Mouse (Mus musculus): ENCODE results near the gene Psmd1. TPM values are rescaled to one million over a fixed set of nuclear protein-coding genes. Genes with fewer than 3 reads are reported as not detected.
A peak's percentile ranks its signal among the peaks of the same experiment; 100 is the strongest.
"Not testable (repeated sequence)": the region's sequence is repeated elsewhere in the genome, so short reads cannot be mapped to it uniquely, and the experiment has no call there.

Psmd1 gene
- total RNA-seq (2014; rRNA removed) (81.6 and 85.1 TPM in 2 replicates), polyA plus RNA-seq (2012; rRNA removed) (57.3 and 61.3 TPM in 2 replicates)

DNA sequence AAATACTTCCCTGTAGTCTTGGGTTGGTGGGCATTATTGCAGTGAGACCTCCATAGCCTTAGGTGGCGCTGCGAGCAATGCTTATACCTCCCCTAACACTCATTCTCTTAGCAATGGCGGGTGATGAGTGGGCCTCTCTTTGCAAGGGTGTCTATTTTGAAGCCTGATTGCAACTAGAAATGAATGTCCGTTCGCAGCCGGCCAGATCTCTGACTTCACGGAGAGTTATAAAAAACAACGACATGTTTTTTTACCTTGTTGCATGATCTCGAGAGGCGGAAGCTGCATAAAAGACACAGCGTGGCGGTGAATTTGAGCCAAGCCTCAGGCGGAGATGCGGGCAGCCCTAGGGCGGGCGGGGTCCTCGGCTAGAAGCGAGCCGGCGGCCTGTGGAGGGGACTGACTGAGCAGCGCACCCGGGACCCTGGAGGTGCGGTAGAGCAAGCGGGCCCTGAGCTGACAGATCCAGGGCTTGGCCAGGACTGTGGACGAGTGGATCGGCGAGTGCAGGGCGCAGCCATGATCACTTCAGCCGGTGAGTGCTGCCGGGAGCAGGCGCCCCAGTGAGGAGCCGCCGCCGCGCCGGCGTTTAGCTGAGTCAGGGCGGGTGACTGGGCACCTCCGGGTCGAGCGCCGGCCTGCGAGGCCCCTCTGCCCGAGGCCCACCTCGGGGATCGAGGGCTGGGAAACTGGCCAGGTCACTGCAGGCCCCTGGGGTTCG lies at the start of gene Psmd1:
TSS of gene Psmd1 (plus strand) at position 117 of the 721 bp plus-strand sequence.
- Histone ChIP-seq H3K9ac (ENCODE audit: low read depth, low read length) (peak within 1 kb of the TSS; percentile 85), H3K27me3 (ENCODE audit: control insufficient read depth, insufficient read depth, low read length) (no peaks in the 10 kb centered on the region), H3K27ac (replicated peaks; ENCODE audit: insufficient read depth, low read depth, low read length) (peak within 1 kb of the TSS; percentile 91), H3K4me3 (ENCODE audit: insufficient read depth, low read depth, low read length) (peak within 1 kb of the TSS; percentile 84), H3K36me3 (ENCODE audit: control insufficient read depth, insufficient read depth, low read length) (peaks cover 3% of the 10 kb centered on the region; the same call in 1 of the 2 replicates), H3K4me1 (ENCODE audit: control insufficient read depth, insufficient read depth, low read length) (peaks cover 20% of the 10 kb centered on the region), H3K79me2 (ENCODE audit: control insufficient read depth, insufficient read depth, low read length) (peaks cover 22% of the 10 kb centered on the region)
- under 1% methylated on average over 47 of the region's 47 CpGs for WGBS
- peak; percentile 82 for DNase-seq (ENCODE audit: extremely low read depth, low read depth, low spot score)
- peak; percentile 70 for TF ChIP-seq CTCF (IDR thresholded peaks at IDR 0.05; ENCODE audit: low read depth, low read length)
- TF ChIP-seq POLR2A (IDR thresholded peaks at IDR 0.05; ENCODE audit: extremely low read depth, insufficient read depth, low read length): 0 out of 2 replicates have a peak, but pooled peaks have one; percentile 57

DNA sequence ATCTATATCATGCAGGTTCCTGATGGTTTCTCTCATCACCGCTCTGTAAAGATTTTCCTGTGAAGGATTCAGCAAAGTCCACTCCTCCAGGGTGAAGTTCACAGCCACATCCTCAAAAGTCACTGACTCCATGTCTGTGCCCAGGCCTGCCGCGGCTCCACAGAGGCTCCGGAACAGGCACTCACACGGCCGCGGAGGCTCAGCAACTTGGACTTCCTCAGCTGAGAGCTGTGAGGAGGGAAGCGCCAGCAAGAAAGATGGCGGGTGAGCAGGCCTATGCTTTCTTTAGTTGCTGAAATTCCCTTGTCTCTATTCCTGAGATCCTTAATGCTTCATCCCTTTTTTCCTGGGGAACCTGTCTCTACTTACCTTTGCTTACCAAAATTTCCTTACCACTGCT lies 48.4 kb upstream of the Psmd1 start:
- 95% methylated on average over 9 of the region's 9 CpGs for whole genome bisulfite sequencing

DNA sequence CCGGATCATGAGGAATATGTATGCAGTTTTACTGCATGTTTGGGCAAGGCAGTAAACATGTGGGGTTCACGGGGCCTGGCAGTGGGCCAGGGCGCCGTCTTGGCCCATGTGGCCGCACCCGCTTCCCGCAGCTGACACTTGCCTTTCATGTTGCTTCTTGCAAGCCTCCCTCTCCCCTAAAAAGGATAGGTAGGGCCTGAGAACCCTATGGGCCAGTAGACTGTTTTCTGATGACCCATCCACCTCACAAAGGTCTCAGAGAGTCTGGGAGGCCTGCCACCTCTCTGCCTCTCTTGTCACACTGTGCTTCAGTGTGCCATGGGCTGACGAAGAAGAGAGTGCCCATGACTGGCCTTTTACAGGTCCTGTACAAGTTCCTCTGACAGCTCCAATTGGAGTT lies 47.7 kb upstream of the Psmd1 start, which contains the start of gene Spata3:
TSS of gene Spata3 (plus strand) at position 301 of the 400 bp plus-strand sequence.
- 95% methylated on average over 8 of the region's 8 CpGs for WGBS
- DNase-seq (ENCODE audit: extremely low read depth, low read depth, low spot score): no peak
- Histone ChIP-seq H3K36me3 (ENCODE audit: control insufficient read depth, insufficient read depth, low read length) (no peaks in the 10 kb centered on the region), H3K27ac (replicated peaks; ENCODE audit: insufficient read depth, low read depth, low read length) (no peak within 1 kb of the TSS), H3K4me1 (ENCODE audit: control insufficient read depth, insufficient read depth, low read length) (no peaks in the 10 kb centered on the region), H3K9ac (ENCODE audit: low read depth, low read length) (no peak within 1 kb of the TSS), H3K79me2 (ENCODE audit: control insufficient read depth, insufficient read depth, low read length) (no peaks in the 10 kb centered on the region), H3K4me3 (ENCODE audit: insufficient read depth, low read depth, low read length) (no peak within 1 kb of the TSS), H3K27me3 (ENCODE audit: control insufficient read depth, insufficient read depth, low read length) (no peaks in the 10 kb centered on the region)
- no peak for TF ChIP-seq CTCF (IDR thresholded peaks at IDR 0.05; ENCODE audit: low read depth, low read length)
- TF ChIP-seq POLR2A (IDR thresholded peaks at IDR 0.05; ENCODE audit: extremely low read depth, insufficient read depth, low read length): no peak

More for the DNA sequence above, 48.4 kb upstream of the Psmd1 start:
- not testable (repeated sequence) for H3K36me3 ChIP-seq (ENCODE audit: control insufficient read depth, insufficient read depth, low read length); H3K27ac ChIP-seq (replicated peaks; ENCODE audit: insufficient read depth, low read depth, low read length); H3K27me3 ChIP-seq (ENCODE audit: control insufficient read depth, insufficient read depth, low read length); H3K9ac ChIP-seq (ENCODE audit: low read depth, low read length); DNase-seq (ENCODE audit: extremely low read depth, low read depth, low spot score); H3K4me1 ChIP-seq (ENCODE audit: control insufficient read depth, insufficient read depth, low read length); H3K4me3 ChIP-seq (ENCODE audit: insufficient read depth, low read depth, low read length); H3K79me2 ChIP-seq (ENCODE audit: control insufficient read depth, insufficient read depth, low read length)

DNA sequence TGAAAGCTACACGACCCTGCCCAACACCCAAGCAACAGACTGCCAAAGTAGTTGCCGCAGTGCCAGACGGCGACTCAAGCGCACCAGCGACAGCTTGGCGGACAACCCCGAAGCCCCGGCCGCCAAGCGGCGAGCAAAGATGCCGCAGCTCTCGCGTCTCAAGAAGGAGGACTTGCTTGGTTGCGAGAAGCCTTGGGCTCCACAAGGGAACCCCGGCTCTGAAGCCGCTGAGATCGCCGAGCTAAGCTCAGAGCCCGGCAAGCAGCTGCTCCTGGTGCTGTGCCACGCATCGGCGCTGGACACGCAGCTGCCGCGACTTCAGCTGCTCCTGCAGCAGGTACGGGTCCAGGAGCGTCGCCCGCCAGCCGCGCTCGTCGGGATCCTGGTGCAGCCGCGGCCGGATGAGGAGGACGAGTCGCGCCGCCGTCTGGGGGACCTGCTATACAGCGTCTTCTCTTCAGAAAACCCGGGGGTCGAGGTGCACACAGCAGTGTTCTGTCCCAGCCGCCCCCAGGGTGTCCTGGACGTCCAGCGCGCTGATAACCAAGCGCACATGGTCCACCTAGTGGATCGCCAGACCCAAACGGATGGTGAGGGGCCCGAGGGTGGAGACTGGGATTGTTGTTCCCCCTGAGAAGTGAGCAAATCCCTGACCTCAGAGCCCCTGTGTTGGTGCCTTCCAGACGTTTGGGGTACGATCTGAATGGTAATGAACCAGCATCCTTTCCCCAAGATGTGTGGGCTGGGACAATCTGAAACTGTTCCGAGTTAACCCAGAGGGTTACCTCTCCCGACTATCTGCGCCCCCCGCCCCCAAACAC lies 45.7 kb upstream of the Psmd1 start:
- no peaks in the 10 kb centered on the region for H3K79me2 ChIP-seq (ENCODE audit: control insufficient read depth, insufficient read depth, low read length)
- no peak overlapping the region for H3K27ac ChIP-seq (replicated peaks; ENCODE audit: insufficient read depth, low read depth, low read length)
- no peaks in the 10 kb centered on the region for H3K36me3 ChIP-seq (ENCODE audit: control insufficient read depth, insufficient read depth, low read length)
- DNase-seq (ENCODE audit: extremely low read depth, low read depth, low spot score): no peak
- 3% methylated on average over 60 of the region's 60 CpGs for WGBS
- no peaks in the 10 kb centered on the region for H3K27me3 ChIP-seq (ENCODE audit: control insufficient read depth, insufficient read depth, low read length)
- H3K4me3 ChIP-seq (ENCODE audit: insufficient read depth, low read depth, low read length): peak overlapping the region; percentile 29; the same call in 1 of the 2 replicates
- TF ChIP-seq POLR2A (IDR thresholded peaks at IDR 0.05; ENCODE audit: extremely low read depth, insufficient read depth, low read length) (no peak), CTCF (IDR thresholded peaks at IDR 0.05; ENCODE audit: low read depth, low read length) (peak; percentile 31; the same call in 1 of the 2 replicates)
- no peaks in the 10 kb centered on the region for H3K4me1 ChIP-seq (ENCODE audit: control insufficient read depth, insufficient read depth, low read length)
- peak overlapping the region; percentile 10; the same call in 1 of the 2 replicates for H3K9ac ChIP-seq (ENCODE audit: low read depth, low read length)

DNA sequence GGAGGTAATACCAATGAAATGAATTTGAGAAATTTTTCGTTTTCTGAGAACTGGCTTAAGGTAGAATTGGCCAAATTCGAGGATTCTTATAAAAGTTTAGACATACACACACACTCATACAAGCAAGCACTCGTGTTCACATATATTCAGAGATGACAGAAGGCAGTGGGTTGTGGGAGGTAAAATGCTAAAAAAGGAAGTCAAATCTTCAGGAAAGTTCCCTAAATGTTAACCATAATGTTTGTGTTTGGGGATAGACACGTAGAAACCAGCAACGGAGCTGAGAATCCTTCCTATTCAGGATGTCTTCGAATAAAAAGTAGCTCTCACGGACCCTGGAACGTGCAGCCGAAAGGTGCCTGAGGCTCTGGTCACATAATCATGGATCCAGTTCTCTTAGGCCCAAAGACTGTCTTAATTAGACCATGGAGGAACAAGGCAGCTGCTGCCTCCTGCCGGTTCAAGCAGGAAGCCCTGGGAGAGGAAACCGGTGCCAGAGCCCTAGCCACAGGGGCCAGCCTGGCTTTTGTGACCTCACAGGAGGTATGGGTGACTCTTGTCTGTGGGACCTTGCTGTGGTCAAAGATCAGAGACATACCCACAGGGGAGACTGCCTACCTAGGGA lies 42.7 kb upstream of the Psmd1 start:
- H3K4me1 ChIP-seq (ENCODE audit: control insufficient read depth, insufficient read depth, low read length): no peaks in the 10 kb centered on the region
- no peak overlapping the region for H3K27ac ChIP-seq (replicated peaks; ENCODE audit: insufficient read depth, low read depth, low read length)
- no peak overlapping the region for H3K4me3 ChIP-seq (ENCODE audit: insufficient read depth, low read depth, low read length)
- WGBS: 77% methylated on average over 11 of the region's 11 CpGs
- H3K27me3 ChIP-seq (ENCODE audit: control insufficient read depth, insufficient read depth, low read length): no peaks in the 10 kb centered on the region
- H3K36me3 ChIP-seq (ENCODE audit: control insufficient read depth, insufficient read depth, low read length): no peaks in the 10 kb centered on the region
- no peak overlapping the region for H3K9ac ChIP-seq (ENCODE audit: low read depth, low read length)
- no peaks in the 10 kb centered on the region for H3K79me2 ChIP-seq (ENCODE audit: control insufficient read depth, insufficient read depth, low read length)
- TF ChIP-seq POLR2A (IDR thresholded peaks at IDR 0.05; ENCODE audit: extremely low read depth, insufficient read depth, low read length) (no peak), CTCF (IDR thresholded peaks at IDR 0.05; ENCODE audit: low read depth, low read length) (no peak)
- DNase-seq (ENCODE audit: extremely low read depth, low read depth, low spot score): no peak
